Mouse (Mus musculus) WW6 (cell line): ENCODE results near the gene Lysmd2.
A peak's percentile ranks its signal among the peaks of the same experiment; 100 is the strongest.
"Not testable (repeated sequence)": the region's sequence is repeated elsewhere in the genome, so short reads cannot be mapped to it uniquely, and the experiment has no call there.

Source experiments
- DNase-seq: peaks from one replicate; pipeline ENCODE4 v3.0.0-alpha.2; 2013; ENCODE audit warnings: low read depth, low spot score

Gene Lysmd2

GRCm38 (mm10) chr9:75626308-75626604 is 715 bp downstream of the Lysmd2 start:
- no peak for DNase-seq

- DNase-seq = no peak
These were observed 5.4 kb downstream of the Lysmd2 start for GRCm38 (mm10) chr9:75630823-75631454.

- DNase-seq = no peak
These were observed 6.6 kb downstream of the Lysmd2 start for GRCm38 (mm10) chr9:75632111-75632510.

- DNase-seq = peak; percentile 20
These were observed 7.4 kb downstream of the Lysmd2 start for GRCm38 (mm10) chr9:75632902-75633301.

- DNase-seq = no peak
These were observed 8.1 kb downstream of the Lysmd2 start for GRCm38 (mm10) chr9:75633603-75634002.

- no peak for DNase-seq
These were observed 8.7 kb downstream of the Lysmd2 start for GRCm38 (mm10) chr9:75634226-75634625.

- no peak for DNase-seq
These were observed 19.9 kb downstream of the Lysmd2 start for GRCm38 (mm10) chr9:75645405-75645804.

GRCm38 (mm10) chr9:75653981-75654911 is 28.7 kb downstream of the Lysmd2 start:
- DNase-seq = no peak

GRCm38 (mm10) chr9:75656456-75656855 is 30.9 kb downstream of the Lysmd2 start:
- DNase-seq = not testable (repeated sequence)

- DNase-seq = no peak
These were observed 35.4 kb downstream of the Lysmd2 start for GRCm38 (mm10) chr9:75660917-75661316.

- no peak for DNase-seq
These were observed 39.8 kb downstream of the Lysmd2 start for GRCm38 (mm10) chr9:75665364-75665763.

GRCm38 (mm10) chr9:75666612-75667011 is 41.1 kb downstream of the Lysmd2 start:
- DNase-seq = no peak

GRCm38 (mm10) chr9:75672769-75673168 is 47.2 kb downstream of the Lysmd2 start:
- DNase-seq = no peak

- no peak for DNase-seq
These were observed 50.7 kb downstream of the Lysmd2 start for GRCm38 (mm10) chr9:75676226-75676625.

GRCm38 (mm10) chr9:75678341-75678740 is 52.8 kb downstream of the Lysmd2 start:
- DNase-seq = no peak

- no peak for DNase-seq
These were observed 54.1 kb downstream of the Lysmd2 start for GRCm38 (mm10) chr9:75679629-75680028.

- DNase-seq = no peak
These were observed 55.1 kb downstream of the Lysmd2 start for GRCm38 (mm10) chr9:75680606-75681005.

GRCm38 (mm10) chr9:75683426-75684191 is 58.1 kb downstream of the Lysmd2 start, which contains the start of gene Scg3:
Gene Scg3 (minus strand): TSS chr9:75684056.
- peak; percentile 81 for DNase-seq

- DNase-seq = no peak
These were observed 58.8 kb downstream of the Lysmd2 start for GRCm38 (mm10) chr9:75684292-75684691.

GRCm38 (mm10) chr9:75684772-75685171 is 59.2 kb downstream of the Lysmd2 start:
- DNase-seq = no peak
